Mouse (Mus musculus) testis, adult 2 months (tissue): ENCODE results near the gene Ndufb2.

Source experiments
- CTCF ChIP-seq: fragments of 200-500 bp; IDR thresholded peaks from 2 replicates; pipeline ENCODE4 v1.5.1; 2012; ENCODE audit warnings: low read depth, mild to moderate bottlenecking, inconsistent platforms, low read length, moderate library complexity; ENCODE audit not compliant: control insufficient read depth, insufficient read depth, insufficient replicate concordance
- POLR2A ChIP-seq: fragments of 200-500 bp; IDR thresholded peaks from 2 replicates; pipeline ENCODE4 v1.6.1; 2012; ENCODE audit warnings: low read depth, mild to moderate bottlenecking, inconsistent platforms, low read length, moderate library complexity; ENCODE audit not compliant: control insufficient read depth

- no peak for TF ChIP-seq POLR2A
- TF ChIP-seq CTCF: no peak
Observed at GRCm38 (mm10) chr6:39555648-39555945, 36.8 kb upstream of the Ndufb2 start.
